Mouse (Mus musculus) adrenal gland, postnatal 4 days (tissue): Measurements from ENCODE around the gene Kcnh7. TPM values are rescaled to one million over a fixed set of nuclear protein-coding genes. Genes with fewer than 3 reads are reported as not detected.

Source experiments
- DNase-seq, 2 experiments: peaks; one replicate each; pipeline ENCODE4 v3.0.0; 2021 to 2022; ENCODE audit warnings: low spot score in 2 of 2, mixed read lengths in 2 of 2
- long read RNA-seq, 2 experiments: library from polyadenylated mRNA; stranded (forward); transcript quantifications; one replicate each; pipeline ENCODE4 v2.0.0; 2021
- total RNA-seq, 2 experiments: library from RNA; stranded (reverse); gene quantifications; 2 replicates each; pipeline ENCODE4 v1.2.3; 2021

The Kcnh7 gene
- under 1 TPM; 0.64 to 0.99 TPM for total RNA-seq
- long read RNA-seq, experiment 1 = 0 reads
- long read RNA-seq, experiment 2 = 0 reads

DNA sequence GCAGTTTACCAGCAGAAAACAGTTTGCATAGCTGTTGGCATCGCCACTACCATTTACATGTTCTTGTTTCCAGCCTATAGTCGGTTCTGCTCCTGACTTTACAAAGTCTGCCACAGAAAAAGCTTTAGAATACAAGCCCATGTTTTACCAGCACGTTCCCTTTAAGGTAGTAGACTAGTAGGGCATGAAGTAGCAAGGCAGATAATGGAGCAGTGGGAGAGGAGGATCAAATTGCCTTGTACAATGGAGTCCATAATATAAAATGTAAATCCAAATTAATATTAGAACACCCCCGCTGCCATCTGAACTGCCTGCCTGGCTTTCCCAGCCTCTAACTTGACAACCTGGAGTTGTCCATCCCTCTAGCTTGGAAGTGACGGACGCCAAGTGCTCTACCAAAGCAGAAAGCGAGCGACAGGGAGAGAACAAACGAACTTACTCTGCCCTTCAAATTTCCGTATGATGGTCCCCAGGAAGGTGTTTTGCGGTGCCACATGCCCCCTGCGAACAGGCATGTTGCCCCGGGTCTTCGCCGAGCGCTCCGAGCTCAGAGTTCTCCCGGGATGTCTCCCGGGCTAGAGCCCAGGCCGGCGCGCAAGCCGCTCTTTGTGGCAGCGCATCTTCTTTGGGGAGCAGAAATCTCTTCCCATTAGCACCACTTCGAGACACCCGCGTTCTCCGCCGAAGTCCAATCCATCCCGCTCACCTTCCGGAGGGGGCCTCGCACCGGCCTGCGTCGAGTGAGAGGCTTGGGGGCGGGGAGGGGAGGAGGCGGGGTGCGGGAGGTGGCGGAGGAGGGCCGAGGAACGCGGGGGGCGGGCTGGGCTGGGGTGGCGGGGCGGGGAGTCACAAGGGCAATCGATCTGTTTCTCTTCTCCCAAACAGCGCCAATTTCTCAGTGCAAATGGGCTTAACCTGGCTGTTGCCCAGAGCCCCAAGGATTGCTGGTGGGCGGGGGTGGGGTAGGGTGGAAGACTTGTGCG lies at the start of gene Kcnh7:
TSS of gene Kcnh7 (minus strand) at position 725 of the 983 bp plus-strand sequence.
- no peak for DNase-seq

GRCm38 (mm10) chr2:63207435-63207834 lies 23.3 kb upstream of the Kcnh7 start:
- DNase-seq = no peak

DNA sequence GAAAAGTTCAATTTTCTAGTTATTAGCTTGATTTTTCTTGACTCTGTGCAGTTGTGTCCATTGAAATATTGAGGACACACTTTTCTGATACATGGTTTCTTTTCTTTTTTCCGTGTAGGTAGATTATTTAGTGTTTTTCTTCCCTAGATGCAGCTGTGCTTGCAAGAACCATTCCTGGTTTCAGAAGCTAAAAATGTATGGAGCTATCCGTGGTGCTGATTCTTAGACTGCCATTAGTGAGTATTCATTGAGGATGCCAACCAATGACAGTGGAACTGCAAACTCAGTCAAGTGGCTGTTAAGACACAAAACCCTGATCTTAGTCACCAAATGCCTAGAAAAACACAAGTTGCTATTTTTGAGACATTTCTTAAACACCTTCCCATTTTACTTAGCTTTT lies 1.9 kb upstream of the Kcnh7 start:
- DNase-seq = no peak

DNA sequence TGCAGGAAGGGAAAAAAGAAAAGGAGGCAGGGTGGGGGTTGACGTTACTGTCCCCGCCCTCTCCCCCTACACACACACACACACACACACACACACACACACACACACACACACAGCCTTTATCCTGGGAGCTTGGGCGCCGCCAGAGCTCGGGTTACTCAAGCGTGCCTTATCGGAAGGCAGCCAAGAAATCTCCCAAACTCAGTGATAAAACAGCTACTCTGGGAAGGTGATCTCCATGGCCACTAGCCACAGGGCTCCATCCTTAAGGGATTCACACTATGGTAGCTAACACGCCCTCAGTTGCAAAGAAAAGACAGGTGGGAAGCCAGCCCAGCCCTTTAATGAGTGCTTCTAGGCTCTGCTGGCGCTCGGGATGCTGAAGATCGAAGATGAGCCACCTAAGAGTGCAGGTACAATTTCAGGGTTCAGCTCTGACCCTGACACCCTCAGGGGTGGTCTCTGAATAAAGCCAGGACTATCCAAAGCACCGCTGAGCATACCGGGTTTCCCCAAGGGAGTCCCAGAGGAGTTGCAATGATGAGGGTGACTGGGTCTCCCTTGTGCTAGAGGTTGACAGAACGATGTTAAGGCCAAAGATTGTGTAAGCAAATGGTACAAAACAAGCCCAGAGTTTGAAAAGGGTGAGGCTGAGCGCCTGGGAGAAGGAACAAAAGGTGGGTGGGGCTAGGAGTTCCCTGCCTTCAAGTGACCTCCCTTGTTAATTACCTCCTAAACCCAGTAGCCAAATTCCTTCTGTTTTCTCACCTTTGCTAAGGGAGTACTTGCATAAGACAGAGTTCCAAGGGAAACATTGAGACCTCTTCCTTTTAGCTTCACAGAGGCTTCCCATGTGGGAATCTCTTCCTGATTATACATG lies 704 bp upstream of the Kcnh7 start:
- DNase-seq = no peak

DNA sequence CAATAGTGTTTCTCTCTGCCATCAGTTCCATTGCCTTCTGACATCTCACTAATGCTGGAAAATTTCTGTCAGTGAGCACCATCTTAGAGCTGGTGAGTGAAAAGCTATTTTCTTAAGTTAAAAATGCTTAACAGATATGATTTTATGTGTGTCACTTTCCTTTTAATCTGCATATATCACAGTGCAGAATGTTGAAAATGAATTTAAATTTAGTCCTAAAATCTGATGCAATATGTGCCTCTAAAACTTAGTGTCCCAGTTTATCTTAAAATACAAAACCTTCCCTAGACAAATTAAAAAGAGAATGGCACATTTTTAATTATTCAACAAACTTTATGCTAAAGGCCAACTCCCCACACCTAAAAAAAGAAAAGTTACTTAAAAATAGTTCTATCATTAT lies 30.4 kb downstream of the Kcnh7 start:
- DNase-seq = no peak

- no peak for DNase-seq
These were observed 56.1 kb downstream of the Kcnh7 start for GRCm38 (mm10) chr2:63127762-63128516.

DNA sequence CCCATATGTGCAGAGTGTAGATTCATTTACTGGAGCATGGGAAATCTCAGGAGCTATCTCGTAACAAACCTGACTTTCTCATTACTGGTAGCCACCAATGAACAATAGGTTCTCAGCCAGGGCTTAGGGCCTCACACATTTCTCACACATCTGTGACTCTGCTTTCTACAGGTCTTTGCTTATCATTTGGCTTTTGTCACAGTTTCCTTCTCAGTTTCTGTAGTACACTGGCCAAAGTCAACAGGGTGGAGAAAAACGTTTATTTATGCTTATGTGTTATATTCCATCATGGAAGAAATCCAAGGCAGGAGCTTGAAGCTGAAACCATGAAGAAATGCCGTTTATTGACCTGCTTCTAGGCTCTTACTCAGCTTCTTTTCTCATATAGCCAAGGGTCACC lies 63.8 kb downstream of the Kcnh7 start:
- DNase-seq = no peak

DNA sequence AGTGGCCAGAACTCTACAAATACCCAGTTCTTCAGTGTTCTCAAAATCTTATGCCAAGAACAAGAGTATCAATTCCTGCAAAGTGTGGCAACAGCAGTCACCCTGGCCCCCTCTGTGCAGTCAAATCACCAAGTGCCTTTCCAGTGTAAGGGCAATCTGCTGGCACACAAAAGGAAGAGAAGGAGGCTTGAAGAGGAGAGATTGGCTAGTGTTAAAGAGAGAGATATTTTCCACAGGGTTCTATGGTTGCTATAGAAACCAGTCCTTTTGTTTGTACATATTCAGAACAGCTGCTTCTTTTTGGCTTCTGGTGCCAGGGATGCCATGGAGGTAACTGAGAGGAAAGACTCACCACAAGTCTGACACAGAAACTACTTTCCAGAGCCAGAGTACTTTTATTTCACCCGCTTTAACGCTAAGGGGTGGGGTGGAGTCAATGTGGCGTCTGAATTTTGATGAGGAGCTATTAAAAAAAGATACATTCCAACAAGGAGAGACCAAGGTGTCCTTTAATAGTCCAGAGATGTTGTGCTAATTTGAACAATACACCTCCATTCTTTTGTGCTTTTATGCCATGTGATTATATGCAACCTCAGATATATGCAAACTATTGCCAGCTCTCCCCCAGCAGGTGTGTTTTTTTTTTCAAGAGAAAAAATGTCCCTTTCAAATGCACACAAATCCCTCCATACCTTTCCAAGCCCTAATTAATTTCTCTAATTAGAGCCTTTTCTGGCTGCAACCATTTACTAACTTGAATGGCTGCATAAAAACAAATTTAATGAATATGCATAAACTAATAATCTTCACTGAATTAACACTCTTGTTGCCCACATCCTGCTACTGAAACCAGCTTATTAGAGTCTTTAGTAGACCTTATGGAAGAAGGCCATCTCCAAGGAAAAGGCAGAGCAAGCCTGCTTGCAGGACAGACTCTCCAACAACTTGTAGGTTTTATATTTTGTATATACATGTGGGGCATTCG lies 66.6 kb downstream of the Kcnh7 start:
- no peak for DNase-seq

GRCm38 (mm10) chr2:63105971-63106370 lies 78.1 kb downstream of the Kcnh7 start:
- DNase-seq = no peak

DNA sequence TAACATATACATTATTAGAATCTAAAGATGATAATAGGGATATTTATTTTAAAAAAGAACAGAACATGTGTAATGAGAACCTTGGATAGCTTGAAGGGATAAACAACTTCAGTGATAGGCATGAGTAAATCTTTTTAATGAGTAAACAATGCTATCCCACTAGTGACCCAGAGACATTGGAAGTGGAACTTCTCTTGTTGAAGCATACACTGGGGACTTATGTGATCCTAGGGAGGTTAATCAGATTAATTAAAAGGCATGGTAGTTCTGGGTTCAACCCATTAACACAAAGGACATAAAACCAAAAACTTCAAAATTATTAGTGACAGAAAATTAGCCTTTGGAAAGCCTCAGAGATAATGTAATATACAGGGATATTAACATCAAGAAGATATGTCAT lies 84.4 kb downstream of the Kcnh7 start:
- DNase-seq = no peak

- DNase-seq = no peak
These were observed 92.3 kb downstream of the Kcnh7 start for GRCm38 (mm10) chr2:63091775-63092174.

GRCm38 (mm10) chr2:63090447-63090846 lies 93.6 kb downstream of the Kcnh7 start:
- no peak for DNase-seq

- no peak for DNase-seq
These were observed 125.7 kb downstream of the Kcnh7 start for GRCm38 (mm10) chr2:63058386-63058785.

- no peak for DNase-seq
These were observed 134.2 kb downstream of the Kcnh7 start for GRCm38 (mm10) chr2:63049884-63050283.

GRCm38 (mm10) chr2:63039718-63040117 lies 144.4 kb downstream of the Kcnh7 start:
- no peak for DNase-seq

GRCm38 (mm10) chr2:63014909-63015308 lies 169.2 kb downstream of the Kcnh7 start:
- no peak for DNase-seq

DNA sequence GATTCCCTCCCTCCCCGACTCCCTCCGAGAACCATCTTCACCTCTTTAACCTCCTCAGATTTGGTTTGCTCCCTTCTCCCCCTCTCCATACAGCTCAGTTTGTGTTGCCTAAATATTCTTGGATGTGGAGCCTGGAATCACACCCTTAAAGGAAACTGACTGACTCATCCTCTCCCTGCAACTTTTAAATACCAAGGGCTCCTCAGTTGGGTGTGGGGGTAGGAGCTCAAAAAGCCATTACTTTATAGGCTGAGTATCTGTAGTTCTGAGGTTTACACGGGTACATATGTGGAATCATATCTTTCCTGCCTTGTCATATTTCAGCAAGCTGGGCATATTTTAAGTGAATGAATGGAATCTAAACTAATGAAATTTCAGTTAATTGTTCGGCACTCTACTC lies 174.9 kb downstream of the Kcnh7 start:
- DNase-seq = no peak

- no peak for DNase-seq
These were observed 181.3 kb downstream of the Kcnh7 start for GRCm38 (mm10) chr2:63002784-63003183.

- DNase-seq = no peak
These were observed 186.4 kb downstream of the Kcnh7 start for GRCm38 (mm10) chr2:62997692-62998091.

- no peak for DNase-seq
These were observed 195.5 kb downstream of the Kcnh7 start for GRCm38 (mm10) chr2:62988616-62989015.
